Mouse (Mus musculus) brain, adult 2 months (tissue): Measurements from ENCODE around the gene Bcas3.

Experiments
- DNase-seq: peaks from one replicate; pipeline ENCODE4 v3.0.0; 2011; ENCODE audit warnings: low read depth, low spot score

Gene Bcas3

GRCm38 (mm10) chr11:85751171-85751570, 398.2 kb downstream of the Bcas3 start:
- DNase-seq = no peak

GRCm38 (mm10) chr11:85754631-85755502, 401.9 kb downstream of the Bcas3 start:
- peak; percentile 83 for DNase-seq

- DNase-seq = peak; percentile 77
These were observed 402.6 kb downstream of the Bcas3 start for GRCm38 (mm10) chr11:85755503-85756044.

- DNase-seq = no peak
These were observed 405.9 kb downstream of the Bcas3 start for GRCm38 (mm10) chr11:85758891-85759290.

- DNase-seq = peak; percentile 37
These were observed 406.9 kb downstream of the Bcas3 start for GRCm38 (mm10) chr11:85759634-85760439.

GRCm38 (mm10) chr11:85760486-85761141, 407.6 kb downstream of the Bcas3 start:
- DNase-seq = peak; percentile 64

- no peak for DNase-seq
These were observed 408.2 kb downstream of the Bcas3 start for GRCm38 (mm10) chr11:85761170-85761569.

GRCm38 (mm10) chr11:85763655-85764054, 410.7 kb downstream of the Bcas3 start:
- no peak for DNase-seq

GRCm38 (mm10) chr11:85766106-85766723, 413.2 kb downstream of the Bcas3 start:
- peak; percentile 21 for DNase-seq

GRCm38 (mm10) chr11:85766811-85767210, 413.8 kb downstream of the Bcas3 start:
- no peak for DNase-seq

- DNase-seq = no peak
These were observed 416.8 kb downstream of the Bcas3 start for GRCm38 (mm10) chr11:85769740-85770139.

GRCm38 (mm10) chr11:85773391-85773790, 420.4 kb downstream of the Bcas3 start:
- DNase-seq = no peak

GRCm38 (mm10) chr11:85774707-85775106, 421.7 kb downstream of the Bcas3 start:
- DNase-seq = no peak

GRCm38 (mm10) chr11:85775492-85775891, 422.5 kb downstream of the Bcas3 start:
- no peak for DNase-seq

- DNase-seq = no peak
These were observed 423.9 kb downstream of the Bcas3 start for GRCm38 (mm10) chr11:85776861-85777360.

GRCm38 (mm10) chr11:85777950-85778349, 425.0 kb downstream of the Bcas3 start:
- no peak for DNase-seq

GRCm38 (mm10) chr11:85780303-85780702, 427.3 kb downstream of the Bcas3 start:
- DNase-seq = no peak

GRCm38 (mm10) chr11:85786113-85786718, 433.2 kb downstream of the Bcas3 start:
- DNase-seq = peak; percentile 66

GRCm38 (mm10) chr11:85789750-85790149, 436.8 kb downstream of the Bcas3 start:
- no peak for DNase-seq

- DNase-seq = no peak
These were observed 437.3 kb downstream of the Bcas3 start for GRCm38 (mm10) chr11:85790267-85790666.

GRCm38 (mm10) chr11:85791212-85791611, 438.2 kb downstream of the Bcas3 start:
- DNase-seq = no peak
